ENCODE assay signal across 14 mouse cellular contexts in genomic region chr1:47299311-47299710, GRCm38 (mm10).
"Had no signal": no experiment of that assay in that cellular context is flagged by ENCODE, and none has a peak within 500 bp of the region (broad histone marks: within the 10 kb centered on the region; RNA-seq: fewer than 3 reads in every experiment).

No protein-coding gene starts in this region.

- ATAC-seq: midbrain, embryonic 13.5 days had no signal

- H3K4me1 ChIP-seq: liver, embryonic 13.5 days; midbrain, embryonic 13.5 days; stomach, embryonic 15.5 days had no signal

- H3K27ac ChIP-seq: kidney, postnatal 0 days; layer of hippocampus, adult 2 months; liver, embryonic 13.5 days; midbrain, embryonic 13.5 days; stomach, embryonic 15.5 days had no signal

- DNase-seq: kidney, postnatal 25 days; layer of hippocampus, adult 9-11 months; liver, embryonic 13.5 days; lung, adult 2 months; lung, postnatal 14 days; lung, postnatal 4 days; right cerebral cortex, adult 18-20 months; right cerebral cortex, postnatal 25 days; spleen, adult 18-20 months; thymus, postnatal 25 days had no signal

- H3K4me3 ChIP-seq: layer of hippocampus, adult 2 months; liver, embryonic 13.5 days; midbrain, embryonic 13.5 days; stomach, embryonic 15.5 days had no signal

- H3K27me3 ChIP-seq: liver, embryonic 13.5 days; midbrain, embryonic 13.5 days; stomach, embryonic 15.5 days had no signal
